Mouse (Mus musculus): ENCODE measurements at regions not wholly inside any gene's neighbourhood (a gene's known extent, or its start where the extent isn't known, plus 50 kb on each side); places are given as distances from the start of the nearest gene placed in this dataset.
"Not testable (repeated sequence)": the region's sequence is repeated elsewhere in the genome, so short reads cannot be mapped to it uniquely, and the experiment has no call there.

GRCm38 (mm10) chr1:51596935-51597820, 119.0 kb upstream of the Nabp1 start:
- peak; percentile 76 for DNase-seq

GRCm38 (mm10) chr1:51594666-51595065, 116.4 kb upstream of the Nabp1 start:
- no peak for DNase-seq

GRCm38 (mm10) chr1:51593621-51594441, 115.6 kb upstream of the Nabp1 start:
- DNase-seq, result no peak

- DNase-seq, result no peak
Observed at GRCm38 (mm10) chr1:51591886-51592285, 113.7 kb upstream of the Nabp1 start.

- no peak for DNase-seq
Observed at GRCm38 (mm10) chr1:51590606-51591400, 112.6 kb upstream of the Nabp1 start.

- no peak for DNase-seq
Observed at GRCm38 (mm10) chr1:51584925-51585424, 106.8 kb upstream of the Nabp1 start.

- DNase-seq, result no peak
Observed at GRCm38 (mm10) chr1:51583871-51584270, 105.6 kb upstream of the Nabp1 start.

GRCm38 (mm10) chr1:51580074-51580473, 101.8 kb upstream of the Nabp1 start:
- no peak for DNase-seq

- DNase-seq, result no peak
Observed at GRCm38 (mm10) chr1:51577701-51578100, 99.5 kb upstream of the Nabp1 start.

- DNase-seq, result no peak
Observed at GRCm38 (mm10) chr1:51572314-51573078, 94.3 kb upstream of the Nabp1 start.

GRCm38 (mm10) chr1:51569625-51570024, 91.4 kb upstream of the Nabp1 start:
- no peak for DNase-seq

GRCm38 (mm10) chr1:51566170-51566649, 88.0 kb upstream of the Nabp1 start:
- DNase-seq, result no peak

- not testable (repeated sequence) for DNase-seq
Observed at GRCm38 (mm10) chr1:51556616-51557015, 78.4 kb upstream of the Nabp1 start.

- DNase-seq, result no peak
Observed at GRCm38 (mm10) chr1:51553738-51554137, 75.5 kb upstream of the Nabp1 start.

- no peak for DNase-seq
Observed at GRCm38 (mm10) chr1:51551624-51552023, 73.4 kb upstream of the Nabp1 start.

- DNase-seq, result no peak
Observed at GRCm38 (mm10) chr1:51542801-51543200, 64.6 kb upstream of the Nabp1 start.

GRCm38 (mm10) chr1:51539634-51540033, 61.4 kb upstream of the Nabp1 start:
- DNase-seq, result no peak

GRCm38 (mm10) chr1:51538836-51539235, 60.6 kb upstream of the Nabp1 start:
- DNase-seq, result no peak

- no peak for DNase-seq
Observed at GRCm38 (mm10) chr1:51537765-51538360, 59.6 kb upstream of the Nabp1 start.

GRCm38 (mm10) chr1:51536076-51536475, 57.9 kb upstream of the Nabp1 start:
- DNase-seq, result no peak

- no peak for DNase-seq
Observed at GRCm38 (mm10) chr1:51535414-51535813, 57.2 kb upstream of the Nabp1 start.

All from adrenal gland, postnatal 25 days (tissue).